In the genomic region with DNA sequence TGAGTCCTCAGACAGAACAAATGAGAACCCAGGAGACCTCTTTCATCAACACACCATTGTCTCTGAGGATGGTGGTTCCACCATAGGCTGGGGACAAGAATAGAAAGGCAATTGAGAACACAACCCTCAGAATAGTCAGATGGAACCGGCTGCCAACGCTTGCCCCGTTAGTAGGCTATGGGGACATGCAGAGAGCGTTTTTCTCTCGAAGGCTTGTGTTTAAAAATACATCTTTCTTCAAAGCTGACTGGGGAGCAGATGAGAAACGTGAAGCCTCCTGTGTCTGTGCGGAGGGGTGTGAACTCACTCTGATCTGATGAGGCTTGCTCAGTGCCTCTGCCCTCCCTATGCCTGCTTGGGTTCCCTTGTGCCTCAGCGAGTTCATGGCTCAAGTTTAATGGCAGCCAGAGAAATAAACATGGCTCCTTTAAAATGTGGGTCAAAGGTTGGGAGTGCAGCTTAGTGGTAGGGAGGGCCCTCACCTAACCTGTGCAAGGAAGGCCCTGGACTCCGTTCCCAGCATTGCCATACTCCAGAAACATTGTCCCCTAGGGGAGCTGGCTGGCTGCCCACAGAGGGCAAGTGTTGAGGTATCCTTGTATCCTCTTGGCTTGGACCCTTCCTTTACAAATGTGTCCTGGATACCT, we compare ENCODE assay signal across 19 mouse cellular contexts. TPM values are rescaled to one million over a fixed set of nuclear protein-coding genes. Genes with fewer than 3 reads are reported as not detected.
DNase-seq lines count a peak whose midpoint lies in the region; ATAC-seq and TF ChIP-seq lines count a peak whose summit lies in the region.
"Had no signal": no experiment of that assay in that cellular context is flagged by ENCODE, and none has a peak within 500 bp of the region (broad histone marks: within the 10 kb centered on the region; RNA-seq: fewer than 3 reads in every experiment).

No protein-coding gene starts in this region.

- no peak overlapping the region for H3K4me3 ChIP-seq in heart, embryonic 14.5 days (ENCODE audit: control insufficient read depth in 1 of 2, insufficient read depth in 1 of 2, low read depth in 1 of 2, low read length in 2 of 2)
- no peak overlapping the region for H3K4me3 ChIP-seq in heart, embryonic 12.5 days
- no peak overlapping the region for H3K4me3 ChIP-seq in lung, embryonic 15.5 days
- H3K4me3 ChIP-seq in lung, adult 2 months (replicated peaks; ENCODE audit: extremely low read depth, low read depth, low read length) = no peak overlapping the region
- H3K4me3 ChIP-seq: erythroblast, embryonic 14.5 days; limb, embryonic 13.5 days had no signal

- H3K9me3 ChIP-seq in heart, embryonic 14.5 days (ENCODE audit: control insufficient read depth, low read length) = no peaks in the 10 kb centered on the region
- H3K9me3 ChIP-seq in heart, embryonic 12.5 days (replicated peaks) = no peaks in the 10 kb centered on the region
- no peaks in the 10 kb centered on the region for H3K9me3 ChIP-seq in lung, embryonic 15.5 days
- H3K9me3 ChIP-seq: limb, embryonic 13.5 days had no signal

- ATAC-seq in heart, embryonic 14.5 days (ENCODE audit: insufficient number of reproducible peaks, insufficient read depth, low FRiP score, low read depth) = no peak
- ATAC-seq in heart, embryonic 12.5 days (ENCODE audit: insufficient number of reproducible peaks, low FRiP score) = no peak
- no peak for ATAC-seq in lung, embryonic 15.5 days (ENCODE audit: borderline replicate concordance, extremely low read depth, low FRiP score, low TSS enrichment)
- ATAC-seq: hindbrain, embryonic 16.5 days had no signal

- no peak for TF ChIP-seq POLR2A in lung, adult 2 months (IDR thresholded peaks at IDR 0.05; ENCODE audit: borderline replicate concordance, extremely low read depth, low read depth, low read length)

- 0 out of 2 replicates have a peak overlapping the region, but pooled peaks have one; percentile 6 for H3K9ac ChIP-seq in heart, embryonic 14.5 days (ENCODE audit: low read length)
- H3K9ac ChIP-seq in heart, embryonic 12.5 days = no peak overlapping the region
- no peak overlapping the region for H3K9ac ChIP-seq in lung, embryonic 15.5 days
- H3K9ac ChIP-seq: limb, embryonic 13.5 days; lung, embryonic 14.5 days had no signal

- H3K4me2 ChIP-seq in heart, embryonic 14.5 days (ENCODE audit: low read length) = no peak overlapping the region
- no peak overlapping the region for H3K4me2 ChIP-seq in heart, embryonic 12.5 days
- H3K4me2 ChIP-seq in lung, embryonic 15.5 days = no peak overlapping the region
- H3K4me2 ChIP-seq: limb, embryonic 13.5 days; lung, embryonic 14.5 days had no signal

- peak overlapping the region in 1 of 2 experiments; percentile 93; a peak in 2 of 4 replicates for H3K27ac ChIP-seq in heart, embryonic 14.5 days (replicated peaks in 1 of 2; ENCODE audit: control insufficient read depth in 1 of 2, insufficient read depth in 1 of 2, low read depth in 2 of 2, low read length in 2 of 2)
- no peak overlapping the region for H3K27ac ChIP-seq in heart, embryonic 12.5 days (ENCODE audit: poor library complexity, severe bottlenecking)
- H3K27ac ChIP-seq in lung, embryonic 15.5 days = 0 out of 2 replicates have a peak overlapping the region, but pooled peaks have one; percentile 96
- H3K27ac ChIP-seq: limb, embryonic 13.5 days had no signal

- peak; percentile 23 for DNase-seq in cerebellum, adult 8-10 months
- no peak for DNase-seq in cerebellum, adult 18-20 months
- no peak for DNase-seq in lung, adult 2 months
- DNase-seq in right cerebral cortex, postnatal 36 days (ENCODE audit: low spot score in 2 of 2) = peak; percentile 39 to 84
- DNase-seq in kidney, adult 11 months = no peak
- DNase-seq: adrenal gland, postnatal 10 days; heart, postnatal 10 days; kidney, adult 18-20 months; kidney, postnatal 14 days; lung, embryonic 14.5 days; midbrain, embryonic 14.5 days; thymus, postnatal 4 days had no signal

- H3K4me1 ChIP-seq in heart, embryonic 14.5 days (ENCODE audit: control insufficient read depth in 2 of 2, insufficient read depth in 2 of 2, low read length in 2 of 2) = peaks cover 62 to 73% of the 10 kb centered on the region in 2 experiments
- H3K4me1 ChIP-seq in heart, embryonic 12.5 days (replicated peaks) = peaks cover 82% of the 10 kb centered on the region
- H3K4me1 ChIP-seq in lung, embryonic 15.5 days = peaks cover 49% of the 10 kb centered on the region
- H3K4me1 ChIP-seq in lung, adult 2 months (ENCODE audit: control insufficient read depth, insufficient read depth, low read length) = peaks cover 29% of the 10 kb centered on the region

- WGBS in heart, embryonic 14.5 days = 48% methylated on average over 9 of the region's 9 CpGs
- 59% methylated on average over 9 of the region's 9 CpGs for WGBS in heart, embryonic 12.5 days
- WGBS in lung, embryonic 15.5 days = 62% methylated on average over 9 of the region's 9 CpGs
- 80% methylated on average over 9 of the region's 9 CpGs for WGBS in lung, adult 2 months

- no peaks in the 10 kb centered on the region for H3K36me3 ChIP-seq in heart, embryonic 14.5 days (ENCODE audit: control insufficient read depth, insufficient read depth, low read length)
- H3K36me3 ChIP-seq in heart, embryonic 12.5 days = no peaks in the 10 kb centered on the region
- no peaks in the 10 kb centered on the region for H3K36me3 ChIP-seq in lung, embryonic 15.5 days
- H3K36me3 ChIP-seq: limb, embryonic 13.5 days had no signal

- H3K27me3 ChIP-seq in heart, embryonic 14.5 days (ENCODE audit: control insufficient read depth, insufficient read depth, low read length) = no peaks in the 10 kb centered on the region
- H3K27me3 ChIP-seq in heart, embryonic 12.5 days (replicated peaks) = no peaks in the 10 kb centered on the region
- no peaks in the 10 kb centered on the region for H3K27me3 ChIP-seq in lung, embryonic 15.5 days
- H3K27me3 ChIP-seq: CH12.LX; limb, embryonic 13.5 days had no signal

- no peak for TF ChIP-seq CTCF in lung, adult 2 months (IDR thresholded peaks at IDR 0.05; ENCODE audit: insufficient read depth, low read length)

RNA-seq across cellular contexts. Expression of gene Tarbp1, which starts 53.7 kb away (rescaled TPM):
- 2.1 and 2.3 TPM in 2 replicates for polyA plus RNA-seq in heart, embryonic 14.5 days (2014; fragmentation: Nextera tagmentation; extraction: Ambion mirVana)
- polyA plus RNA-seq in heart, embryonic 12.5 days (2016; fragmentation: Nextera tagmentation; extraction: Ambion mirVana) = 2.4 and 2.6 TPM in 2 replicates
- 2.7 and 3.0 TPM in 2 replicates for polyA plus RNA-seq in lung, embryonic 15.5 days (2015; fragmentation: Nextera tagmentation; extraction: Ambion mirVana)
- 4.4 TPM in 2 replicates for polyA plus RNA-seq in lung, adult 2 months (2012; rRNA removed)

Comparison
In these comparisons a context has a peak if more than half of its experiments do, and no peak if none do; other contexts are left out.
1. DNase-seq: peak in cerebellum, adult 8-10 months (single experiment) and right cerebral cortex, postnatal 36 days (2 of 2); none in cerebellum, adult 18-20 months (0 of 2), lung, adult 2 months (single experiment) and kidney, adult 11 months (single experiment).